Mouse (Mus musculus) liver, embryonic 14.5 days (tissue): ENCODE results near the gene Casc3. TPM values are rescaled to one million over a fixed set of nuclear protein-coding genes. Genes with fewer than 3 reads are reported as not detected.

Experiments used
- ATAC-seq: fragments of 200-750 bp; cut with Nextera tagmentation; 2 replicates; pipeline ENCODE4 v1.8.0; 2017; ENCODE audit warnings: moderate number of reproducible peaks, mild to moderate bottlenecking, moderate library complexity; ENCODE audit not compliant: insufficient read depth
- DNase-seq, 3 experiments: peaks; one replicate each; pipeline ENCODE4 v3.0.0-alpha.2; 2012 to 2013; ENCODE audit warnings: low read depth in 3 of 3, low spot score in 3 of 3
- H3K27ac ChIP-seq: fragments of 300-500 bp; sonication (generic); 2 replicates; pipeline ENCODE4 v1.5.1; 2014; ENCODE audit warnings: moderate library complexity, mild to moderate bottlenecking, control low read depth, inconsistent platforms
- H3K27me3 ChIP-seq: fragments of 300-500 bp; sonication (generic); 2 replicates; pipeline ENCODE4 v1.6.1; 2014; ENCODE audit warnings: mild to moderate bottlenecking, low read length, moderate library complexity; ENCODE audit not compliant: control insufficient read depth, insufficient read depth
- H3K36me3 ChIP-seq: fragments of 300-500 bp; sonication (generic); replicated peaks from 2 replicates; pipeline ENCODE4 v1.6.1; 2014; ENCODE audit warnings: low read depth; ENCODE audit not compliant: control insufficient read depth, insufficient read depth
- H3K4me1 ChIP-seq, 2 experiments: fragments of 200-500 bp in 1 of 2; fragments of 300-500 bp in 1 of 2; sonication (generic) in 1 of 2; replicated peaks; 2 replicates each; pipeline ENCODE4 v1.6.1; 2012 to 2014; ENCODE audit warnings: antibody characterized with exemption in 1 of 2, inconsistent platforms in 1 of 2, low read length in 1 of 2; ENCODE audit not compliant: control insufficient read depth in 2 of 2, insufficient read depth in 2 of 2
- H3K4me2 ChIP-seq: fragments of 300-500 bp; sonication (generic); 2 replicates; pipeline ENCODE4 v1.6.1; 2014; ENCODE audit warnings: low read depth, mild to moderate bottlenecking, control low read depth, moderate library complexity
- H3K4me3 ChIP-seq, 2 experiments: fragments of 200-500 bp in 1 of 2; fragments of 300-500 bp in 1 of 2; sonication (generic) in 1 of 2; 2 replicates each; pipeline ENCODE4 v1.5.1; 2012 to 2014; ENCODE audit warnings: low read depth in 2 of 2, low read length in 2 of 2, mild to moderate bottlenecking in 2 of 2, control low read depth in 1 of 2, inconsistent platforms in 1 of 2, moderate library complexity in 1 of 2; ENCODE audit not compliant: insufficient read depth in 1 of 2
- H3K9ac ChIP-seq: fragments of 300-500 bp; sonication (generic); replicated peaks from 2 replicates; pipeline ENCODE4 v1.6.1; 2014; ENCODE audit warnings: mild to moderate bottlenecking, control low read depth, moderate library complexity
- H3K9me3 ChIP-seq: fragments of 300-500 bp; sonication (generic); 2 replicates; pipeline ENCODE4 v1.6.1; 2016; ENCODE audit warnings: low read length, mixed read lengths; ENCODE audit not compliant: control insufficient read depth
- CTCF ChIP-seq: IDR thresholded peaks from 2 replicates; pipeline ENCODE4 v1.5.1; 2016; ENCODE audit warnings: antibody characterized with exemption, low read depth, control low read depth
- EP300 ChIP-seq: IDR thresholded peaks from 2 replicates; pipeline ENCODE4 v1.6.1; 2016; ENCODE audit warnings: antibody characterized with exemption, low read depth
- WGBS: fragments of 180-500 bp; shearing (Covaris S2); extraction: QIAGEN DNeasy Blood & Tissue Kit; methylation state at CpG from one replicate; pipeline ENCODE4 v1.1.7; 2014; ENCODE audit not compliant: insufficient replicate concordance; 5-methylcytosine and 5-hydroxymethylcytosine counted together
- polyA plus RNA-seq, 2 experiments: library from polyadenylated mRNA; depleted of rRNA in 1 of 2; stranded (reverse) in 1 of 2; unstranded in 1 of 2; fragments of >200 nt; fragmentation: Nextera tagmentation in 1 of 2; extraction: Ambion mirVana in 1 of 2; gene quantifications; 2 replicates each; pipeline versions ENCODE4 v1.2.1 to v1.2.3; 2012 to 2014

Gene Casc3
- polyA plus RNA-seq, 2 experiments: 11.5 to 12.7 TPM

DNA sequence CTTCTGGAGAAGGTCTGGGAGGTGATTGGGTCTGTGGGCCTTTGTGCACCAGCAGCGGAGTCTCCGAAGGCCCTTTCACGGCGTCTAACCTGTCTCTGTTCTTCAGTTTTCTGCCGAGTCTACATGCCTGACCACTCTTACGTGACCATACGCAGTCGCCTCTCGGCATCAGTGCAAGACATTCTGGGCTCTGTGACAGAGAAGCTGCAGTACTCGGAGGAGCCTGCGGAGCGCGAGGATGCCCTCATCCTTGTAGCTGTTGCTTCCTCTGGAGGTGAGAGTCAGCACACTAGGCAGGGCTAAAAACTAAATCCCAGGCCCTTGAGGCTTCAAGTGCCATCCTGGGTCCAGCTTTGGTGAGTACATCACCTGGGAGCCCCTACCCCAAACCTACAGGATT, 41.3 kb downstream of the Casc3 start:
- H3K4me1 ChIP-seq: no peaks in the 10 kb centered on the region
- 56% methylated on average over 13 of the region's 13 CpGs for WGBS
- H3K27me3 ChIP-seq: no peaks in the 10 kb centered on the region
- DNase-seq (no peak), ATAC-seq (no peak)
- H3K36me3 ChIP-seq: no peaks in the 10 kb centered on the region
- no peak overlapping the region for H3K27ac ChIP-seq
- no peak overlapping the region for H3K9ac ChIP-seq
- H3K9me3 ChIP-seq: no peaks in the 10 kb centered on the region
- H3K4me2 ChIP-seq: no peak overlapping the region
- TF ChIP-seq EP300 (no peak), CTCF (0 out of 2 replicates have a peak, but pooled peaks have one; percentile 2)
- no peak overlapping the region for H3K4me3 ChIP-seq

DNA sequence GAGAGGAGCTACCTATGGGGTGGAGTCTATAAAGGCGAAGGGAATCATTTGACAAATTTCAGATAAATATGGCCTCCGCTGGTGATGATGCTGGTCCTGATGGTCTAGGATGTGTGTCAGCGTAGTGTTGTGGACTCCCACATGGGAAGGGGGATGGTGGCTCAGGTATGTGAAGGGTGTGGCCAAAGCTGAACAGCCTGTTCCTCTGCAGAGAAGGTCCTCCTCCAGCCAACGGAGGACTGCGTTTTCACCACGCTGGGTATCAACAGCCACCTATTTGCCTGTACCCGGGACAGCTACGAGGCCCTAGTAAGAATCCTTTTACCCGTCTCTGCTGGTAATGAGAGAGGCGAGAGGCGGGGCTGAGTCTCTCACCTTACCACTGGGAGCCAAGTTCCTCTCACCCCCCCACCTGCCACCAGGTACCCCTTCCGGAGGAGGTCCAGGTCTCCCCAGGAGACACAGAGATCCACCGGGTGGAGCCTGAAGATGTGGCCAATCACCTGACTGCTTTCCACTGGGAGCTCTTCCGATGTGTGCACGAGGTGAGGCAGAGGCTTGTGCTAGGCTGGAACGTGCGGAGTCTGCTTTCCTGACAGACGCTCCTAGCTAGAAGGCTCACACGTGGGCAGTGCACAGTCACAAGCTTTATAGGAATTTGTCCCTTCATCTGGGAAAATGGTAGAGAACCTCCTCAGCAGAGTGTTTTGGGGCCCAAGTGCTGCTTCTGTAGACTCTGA, 42.3 kb downstream of the Casc3 start:
- H3K9ac ChIP-seq: no peak overlapping the region
- no peak overlapping the region for H3K4me3 ChIP-seq
- no peaks in the 10 kb centered on the region for H3K27me3 ChIP-seq
- no peak for TF ChIP-seq CTCF
- no peak for TF ChIP-seq EP300
- no peak overlapping the region for H3K27ac ChIP-seq
- no peak overlapping the region for H3K4me2 ChIP-seq
- no peaks in the 10 kb centered on the region for H3K9me3 ChIP-seq
- 61% methylated on average over 19 of the region's 19 CpGs for WGBS
- H3K4me1 ChIP-seq: no peaks in the 10 kb centered on the region
- H3K36me3 ChIP-seq: no peaks in the 10 kb centered on the region
- DNase-seq (no peak), ATAC-seq (no peak)

DNA sequence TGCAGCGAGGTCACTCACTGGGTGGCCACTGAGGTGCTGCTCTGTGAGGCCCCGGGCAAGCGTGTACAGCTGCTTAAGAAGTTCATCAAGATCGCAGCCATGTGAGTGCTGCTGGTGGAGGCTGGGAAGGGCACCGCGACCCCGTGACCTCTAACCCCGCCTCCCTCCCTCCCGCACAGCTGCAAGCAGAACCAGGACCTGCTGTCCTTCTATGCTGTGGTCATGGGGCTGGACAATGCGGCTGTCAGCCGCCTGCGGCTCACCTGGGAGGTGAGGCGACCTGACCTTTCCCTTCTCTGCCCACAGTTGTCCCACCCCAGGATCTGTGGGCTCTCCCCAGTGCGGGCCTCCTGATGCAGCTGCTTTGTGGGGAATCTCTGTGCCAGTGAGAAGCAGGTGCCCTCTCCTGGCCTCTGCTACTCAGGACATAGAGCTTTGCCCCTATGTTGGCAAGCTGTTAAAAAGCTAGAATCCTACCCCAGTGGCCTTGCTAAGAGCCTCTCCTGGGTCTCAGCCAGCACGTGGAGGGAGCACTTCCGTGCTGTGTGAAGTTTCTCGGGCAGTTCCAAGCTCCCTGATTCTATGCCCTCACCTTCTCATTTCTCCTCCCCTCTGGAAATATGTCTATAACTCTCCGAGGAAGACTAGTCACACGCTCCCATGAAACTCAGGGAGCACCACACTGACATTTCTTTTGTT, 44.6 kb downstream of the Casc3 start:
- no peaks in the 10 kb centered on the region for H3K36me3 ChIP-seq
- ATAC-seq (peak; percentile 24; the same call in 1 of the 2 replicates), DNase-seq (no peak)
- H3K27me3 ChIP-seq: no peaks in the 10 kb centered on the region
- TF ChIP-seq CTCF: no peak
- no peak for TF ChIP-seq EP300
- WGBS: 32% methylated on average over 19 of the region's 19 CpGs
- no peak overlapping the region for H3K4me3 ChIP-seq
- H3K4me1 ChIP-seq: 0 out of 4 replicates have a peak, but pooled peaks cover 0 to 3% of the 10 kb centered on the region in 2 experiments
- H3K27ac ChIP-seq: no peak overlapping the region
- no peaks in the 10 kb centered on the region for H3K9me3 ChIP-seq
- no peak overlapping the region for H3K9ac ChIP-seq
- H3K4me2 ChIP-seq: peak overlapping the region; percentile 24; the same call in 1 of the 2 replicates

DNA sequence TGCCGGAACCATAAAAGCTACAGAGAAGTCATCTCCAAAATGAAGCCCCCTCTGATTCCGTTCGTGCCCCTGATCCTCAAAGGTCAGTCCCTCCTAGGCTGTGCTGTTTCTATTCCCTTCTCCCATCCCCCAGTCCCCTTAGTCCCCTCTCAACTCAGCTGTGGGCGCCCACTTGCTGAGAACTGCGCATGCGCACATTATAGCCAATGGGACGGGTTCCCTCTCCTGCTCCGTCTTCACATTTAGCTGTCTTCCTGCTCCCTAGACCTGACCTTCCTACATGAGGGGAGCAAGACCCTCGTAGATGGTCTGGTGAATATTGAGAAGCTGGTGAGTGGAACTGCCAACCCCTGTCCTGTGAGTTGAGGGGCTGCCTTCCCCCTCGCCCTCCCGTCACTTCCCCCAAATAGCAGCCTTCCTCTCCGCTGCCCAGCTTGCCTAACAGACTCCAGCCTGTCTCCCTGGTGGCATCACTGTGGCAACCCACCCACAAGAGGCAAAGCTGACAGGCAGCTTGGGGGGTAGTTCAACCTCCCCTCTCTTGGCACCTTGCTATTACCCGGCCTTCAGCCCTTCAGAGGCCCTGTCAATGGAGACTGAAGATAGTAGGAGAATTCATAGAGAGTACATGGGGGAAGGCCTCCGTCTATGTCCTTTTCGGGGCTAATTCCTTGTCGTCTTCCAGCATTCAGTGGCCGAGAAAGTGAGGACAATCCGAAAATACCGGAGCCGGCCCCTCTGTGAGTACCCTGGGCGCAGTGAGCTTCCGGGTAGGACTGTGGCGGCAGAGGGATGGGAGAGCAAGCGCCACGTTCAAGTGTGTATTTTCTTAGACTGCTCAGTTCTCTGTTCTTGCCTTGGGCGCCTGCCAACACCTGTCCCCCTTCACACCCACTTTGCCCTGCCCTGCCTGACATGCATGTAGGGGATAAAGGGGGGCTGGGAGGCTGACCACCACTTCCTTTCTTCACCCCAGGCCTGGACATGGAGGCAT, 45.7 kb downstream of the Casc3 start:
- TF ChIP-seq CTCF: no peak
- no peak for TF ChIP-seq EP300
- H3K27ac ChIP-seq: no peak overlapping the region
- H3K9me3 ChIP-seq: no peaks in the 10 kb centered on the region
- no peak overlapping the region for H3K4me2 ChIP-seq
- no peak overlapping the region for H3K9ac ChIP-seq
- 71% methylated on average over 26 of the region's 26 CpGs for WGBS
- DNase-seq (no peak), ATAC-seq (no peak)
- no peak overlapping the region for H3K4me3 ChIP-seq
- 0 out of 4 replicates have a peak, but pooled peaks cover 0 to 3% of the 10 kb centered on the region in 2 experiments for H3K4me1 ChIP-seq
- H3K27me3 ChIP-seq: no peaks in the 10 kb centered on the region
- H3K36me3 ChIP-seq: no peaks in the 10 kb centered on the region
